Mouse (Mus musculus): ENCODE measurements around the gene Elavl1. TPM values are rescaled to one million over a fixed set of nuclear protein-coding genes. Genes with fewer than 3 reads are reported as not detected.
A peak's percentile ranks its signal among the peaks of the same experiment; 100 is the strongest.
"Not testable (repeated sequence)": the region's sequence is repeated elsewhere in the genome, so short reads cannot be mapped to it uniquely, and the experiment has no call there.

Elavl1 gene
- polyA plus RNA-seq, 1 experiment from 2014 or later, result 38.9 TPM

- 16% methylated on average over 33 of the region's 33 CpGs for WGBS (ENCODE audit: missing documents)
- peaks cover 1% of the 10 kb centered on the region; the same call in 1 of the 2 replicates for H3K79me2 ChIP-seq (ENCODE audit: inconsistent target)
- H3K27ac ChIP-seq, result no peak within 1 kb of the TSS
- no peak within 1 kb of the TSS for H3K4me3 ChIP-seq (ENCODE audit: inconsistent target)
- peaks cover 48% of the 10 kb centered on the region for H3K36me3 ChIP-seq (ENCODE audit: inconsistent target)
Measured at GRCm38 (mm10) chr8:4259125-4259804, 65.9 kb downstream of the Elavl1 start, which contains the start of gene Ctxn1. Ctxn1 (minus strand) TSS chr8:4259274.

- peaks cover 5% of the 10 kb centered on the region; the same call in 1 of the 2 replicates for H3K79me2 ChIP-seq (ENCODE audit: inconsistent target)
- no peak overlapping the region for H3K27ac ChIP-seq
- WGBS (ENCODE audit: missing documents), result under 1% methylated on average over 31 of the region's 32 CpGs
- no peak overlapping the region for H3K4me3 ChIP-seq (ENCODE audit: inconsistent target)
- H3K36me3 ChIP-seq (ENCODE audit: inconsistent target), result peaks cover 46% of the 10 kb centered on the region
Measured at GRCm38 (mm10) chr8:4258678-4259077, 66.5 kb downstream of the Elavl1 start.

GRCm38 (mm10) chr8:4258233-4258632 is 67.0 kb downstream of the Elavl1 start:
- H3K36me3 ChIP-seq (ENCODE audit: inconsistent target), result peaks cover 43% of the 10 kb centered on the region
- peaks cover 5% of the 10 kb centered on the region; the same call in 1 of the 2 replicates for H3K79me2 ChIP-seq (ENCODE audit: inconsistent target)
- WGBS (ENCODE audit: missing documents), result 8% methylated on average over 35 of the region's 35 CpGs
- no peak overlapping the region for H3K4me3 ChIP-seq (ENCODE audit: inconsistent target)
- no peak overlapping the region for H3K27ac ChIP-seq

- peaks cover 37% of the 10 kb centered on the region for H3K36me3 ChIP-seq (ENCODE audit: inconsistent target)
- H3K79me2 ChIP-seq (ENCODE audit: inconsistent target), result peaks cover 5% of the 10 kb centered on the region; the same call in 1 of the 2 replicates
- WGBS (ENCODE audit: missing documents), result 97% methylated on average over 4 of the region's 4 CpGs
- H3K27ac ChIP-seq, result no peak overlapping the region
- H3K4me3 ChIP-seq (ENCODE audit: inconsistent target), result no peak overlapping the region
Measured at GRCm38 (mm10) chr8:4257350-4257749, 67.9 kb downstream of the Elavl1 start.

- peaks cover 5% of the 10 kb centered on the region; the same call in 1 of the 2 replicates for H3K79me2 ChIP-seq (ENCODE audit: inconsistent target)
- H3K36me3 ChIP-seq (ENCODE audit: inconsistent target), result peaks cover 32% of the 10 kb centered on the region
- WGBS (ENCODE audit: missing documents), result 83% methylated on average over 4 of the region's 4 CpGs
- H3K4me3 ChIP-seq (ENCODE audit: inconsistent target), result no peak overlapping the region
- H3K27ac ChIP-seq, result no peak overlapping the region
Measured at GRCm38 (mm10) chr8:4256911-4257310, 68.3 kb downstream of the Elavl1 start.

- H3K79me2 ChIP-seq (ENCODE audit: inconsistent target); H3K27ac ChIP-seq; H3K4me3 ChIP-seq (ENCODE audit: inconsistent target): not testable (repeated sequence)
- peaks cover 23% of the 10 kb centered on the region; the same call in 1 of the 2 replicates for H3K36me3 ChIP-seq (ENCODE audit: inconsistent target)
- WGBS (ENCODE audit: missing documents), result 94% methylated on average over 7 of the region's 7 CpGs
Measured at GRCm38 (mm10) chr8:4255471-4255870, 69.7 kb downstream of the Elavl1 start.

- peak overlapping the region; percentile 67 for H3K4me3 ChIP-seq (ENCODE audit: inconsistent target)
- no peak overlapping the region for H3K27ac ChIP-seq
- 75% methylated on average over 5 of the region's 6 CpGs for WGBS (ENCODE audit: missing documents)
- peaks cover 5% of the 10 kb centered on the region; the same call in 1 of the 2 replicates for H3K79me2 ChIP-seq (ENCODE audit: inconsistent target)
- H3K36me3 ChIP-seq (ENCODE audit: inconsistent target), result peaks cover 18% of the 10 kb centered on the region; the same call in 1 of the 2 replicates
Measured at GRCm38 (mm10) chr8:4254001-4254400, 71.2 kb downstream of the Elavl1 start.

- H3K27ac ChIP-seq, result peak within 1 kb of the TSS; percentile 36
- peaks cover 18% of the 10 kb centered on the region; the same call in 1 of the 2 replicates for H3K36me3 ChIP-seq (ENCODE audit: inconsistent target)
- H3K79me2 ChIP-seq (ENCODE audit: inconsistent target), result peaks cover 5% of the 10 kb centered on the region; the same call in 1 of the 2 replicates
- H3K4me3 ChIP-seq (ENCODE audit: inconsistent target), result peak within 1 kb of the TSS; percentile 67
- under 1% methylated on average over 64 of the region's 69 CpGs for WGBS (ENCODE audit: missing documents)
Measured at GRCm38 (mm10) chr8:4252934-4253841, 72.0 kb downstream of the Elavl1 start, which contains the start of gene Snapc2. Snapc2 (plus strand) TSS chr8:4253080.

GRCm38 (mm10) chr8:4252116-4252760 is 73.0 kb downstream of the Elavl1 start:
- Histone ChIP-seq H3K79me2 (ENCODE audit: inconsistent target) (peaks cover 5% of the 10 kb centered on the region; the same call in 1 of the 2 replicates), H3K36me3 (ENCODE audit: inconsistent target) (peaks cover 24% of the 10 kb centered on the region; the same call in 1 of the 2 replicates), H3K4me3 (ENCODE audit: inconsistent target) (peak overlapping the region; percentile 67), H3K27ac (peak overlapping the region; percentile 36)
- 44% methylated on average over 8 of the region's 8 CpGs for WGBS (ENCODE audit: missing documents)

GRCm38 (mm10) chr8:4250306-4250970 is 74.8 kb downstream of the Elavl1 start:
- H3K36me3 ChIP-seq (ENCODE audit: inconsistent target), result peaks cover 30% of the 10 kb centered on the region
- H3K27ac ChIP-seq, result no peak overlapping the region
- H3K4me3 ChIP-seq (ENCODE audit: inconsistent target), result no peak overlapping the region
- peaks cover 5% of the 10 kb centered on the region; the same call in 1 of the 2 replicates for H3K79me2 ChIP-seq (ENCODE audit: inconsistent target)
- WGBS (ENCODE audit: missing documents), result 64% methylated on average over 23 of the region's 26 CpGs

- Histone ChIP-seq H3K36me3 (ENCODE audit: inconsistent target) (peaks cover 34% of the 10 kb centered on the region), H3K4me3 (ENCODE audit: inconsistent target) (no peak overlapping the region), H3K27ac (no peak overlapping the region), H3K79me2 (ENCODE audit: inconsistent target) (peaks cover 3% of the 10 kb centered on the region; the same call in 1 of the 2 replicates)
- 84% methylated on average over 22 of the region's 29 CpGs for WGBS (ENCODE audit: missing documents)
Measured at GRCm38 (mm10) chr8:4249213-4249612, 76.0 kb downstream of the Elavl1 start.

- 97% methylated on average over 15 of the region's 15 CpGs for WGBS (ENCODE audit: missing documents)
- Histone ChIP-seq H3K4me3 (ENCODE audit: inconsistent target) (no peak within 1 kb of the TSS), H3K27ac (no peak within 1 kb of the TSS), H3K36me3 (ENCODE audit: inconsistent target) (peaks cover 45% of the 10 kb centered on the region), H3K79me2 (ENCODE audit: inconsistent target) (no peaks in the 10 kb centered on the region; the same call in 1 of the 2 replicates)
Measured at GRCm38 (mm10) chr8:4247951-4248540, 77.2 kb downstream of the Elavl1 start, which contains the start of gene Tgfbr3l. Tgfbr3l (plus strand) TSS chr8:4248214.

GRCm38 (mm10) chr8:4247241-4247640 is 78.0 kb downstream of the Elavl1 start:
- WGBS (ENCODE audit: missing documents), result 97% methylated on average over 8 of the region's 8 CpGs
- H3K79me2 ChIP-seq (ENCODE audit: inconsistent target), result peaks cover 8% of the 10 kb centered on the region; the same call in 1 of the 2 replicates
- no peak overlapping the region for H3K4me3 ChIP-seq (ENCODE audit: inconsistent target)
- peaks cover 53% of the 10 kb centered on the region for H3K36me3 ChIP-seq (ENCODE audit: inconsistent target)
- no peak overlapping the region for H3K27ac ChIP-seq

Data from macrophage (primary cell).